Mouse (Mus musculus) kidney, adult 8-10 months (tissue): ENCODE data around the gene Prpf8.
"Not testable (repeated sequence)": the region's sequence is repeated elsewhere in the genome, so short reads cannot be mapped to it uniquely, and the experiment has no call there.

ENCODE experiments used
- DNase-seq, 2 experiments: peaks; one replicate each; pipeline ENCODE4 v3.0.0; 2022

Prpf8 gene

DNA sequence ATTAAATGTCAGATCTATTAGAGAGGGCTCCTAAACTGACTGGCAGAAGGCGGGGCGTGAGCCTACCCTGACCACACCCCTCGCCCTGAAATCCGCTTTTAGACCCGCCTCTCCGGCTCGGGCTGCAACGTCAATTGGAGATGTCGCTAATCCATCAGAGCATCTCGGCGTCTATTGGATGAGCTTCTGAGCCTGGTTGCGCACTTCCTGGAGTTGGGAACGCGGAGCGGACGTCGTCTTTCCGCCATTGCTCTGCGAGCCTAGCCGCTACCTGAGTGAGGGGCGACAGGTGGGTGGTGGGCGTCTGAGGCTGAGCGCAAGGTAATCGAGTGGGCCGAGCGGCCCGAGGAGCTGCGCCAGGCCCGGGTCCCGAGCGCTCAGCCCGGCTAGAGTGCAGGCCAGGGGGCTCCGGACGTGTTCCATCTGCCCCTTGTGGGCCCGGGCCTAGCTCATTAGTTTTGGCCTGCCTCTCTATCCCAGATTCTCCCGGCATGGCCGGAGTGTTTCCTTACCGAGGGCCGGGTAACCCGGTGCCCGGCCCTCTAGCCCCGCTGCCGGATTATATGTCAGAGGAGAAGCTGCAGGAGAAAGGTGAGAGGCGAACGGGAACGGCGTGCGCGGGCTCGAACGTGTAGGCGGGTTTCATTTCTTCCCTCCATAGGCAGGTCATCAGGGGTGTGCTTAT is at the start of gene Prpf8:
TSS of gene Prpf8 (plus strand) at position 216 of the 685 bp plus-strand sequence.
- DNase-seq, result peak; percentile 98 to 99

DNA sequence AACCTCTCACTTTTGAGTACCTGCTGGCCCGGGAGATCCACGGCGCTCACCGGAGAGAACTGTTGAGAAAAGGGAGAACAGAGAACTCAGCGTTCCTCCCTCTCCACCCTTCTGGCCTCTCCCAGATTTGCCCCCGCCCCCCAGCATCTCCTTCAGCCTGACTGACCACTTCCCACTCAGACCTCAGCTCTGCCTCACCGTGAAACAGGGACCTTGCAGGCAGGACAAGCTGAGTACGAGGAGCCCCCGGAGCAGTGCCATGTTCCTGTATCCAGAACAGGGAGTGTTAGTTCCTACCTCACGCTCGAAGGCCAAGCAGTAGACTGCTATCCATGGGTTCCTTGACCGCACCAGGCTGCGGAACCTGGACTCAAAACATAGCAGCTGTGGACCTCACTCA is 48.4 kb upstream of the Prpf8 start:
- DNase-seq, result peak in 1 of 2 experiments; percentile 40

DNA sequence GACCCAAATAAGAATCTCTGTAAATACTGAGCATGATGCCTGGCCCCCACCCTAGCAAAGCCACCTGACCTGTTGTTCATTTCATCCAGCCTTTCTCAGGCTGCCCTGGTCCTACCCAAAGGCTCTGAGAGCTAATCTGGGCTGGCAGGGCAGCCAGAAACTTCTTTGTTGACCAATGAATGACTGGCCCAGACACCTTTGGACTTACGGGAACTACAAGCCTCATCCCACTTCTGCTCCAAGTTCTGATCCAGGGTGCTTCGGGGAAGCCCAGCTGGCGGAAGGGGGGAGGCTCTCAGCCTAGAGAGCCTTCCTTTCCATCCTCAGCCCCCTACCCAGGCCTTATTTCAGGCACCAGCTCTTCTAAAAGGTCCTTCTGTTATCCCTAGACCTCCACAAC is 47.8 kb upstream of the Prpf8 start:
- peak; percentile 47 to 69 for DNase-seq

DNA sequence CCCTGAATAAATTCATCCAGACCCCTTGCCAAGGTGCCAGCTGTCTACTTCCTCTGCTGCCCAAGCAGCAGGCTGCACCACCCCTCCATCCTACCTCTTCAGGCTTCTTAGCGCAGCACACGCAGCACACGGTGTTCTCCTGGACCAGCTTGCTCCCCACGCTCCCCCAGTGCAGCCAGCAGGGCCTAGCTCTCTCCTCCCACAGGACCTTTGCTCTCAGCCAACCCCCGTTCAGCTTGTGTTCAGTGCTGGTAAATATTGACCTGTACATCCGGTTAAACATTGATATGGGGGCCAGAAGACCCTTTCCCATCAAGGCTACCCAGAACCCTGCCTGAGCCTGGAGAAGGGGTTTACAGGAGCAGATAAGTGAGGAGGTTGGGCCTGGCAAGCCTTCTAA is 47.3 kb upstream of the Prpf8 start, which contains the start of gene Serpinf2:
TSS of gene Serpinf2 (minus strand) at position 229 of the 400 bp plus-strand sequence.
- DNase-seq, result peak; percentile 63 to 77

DNA sequence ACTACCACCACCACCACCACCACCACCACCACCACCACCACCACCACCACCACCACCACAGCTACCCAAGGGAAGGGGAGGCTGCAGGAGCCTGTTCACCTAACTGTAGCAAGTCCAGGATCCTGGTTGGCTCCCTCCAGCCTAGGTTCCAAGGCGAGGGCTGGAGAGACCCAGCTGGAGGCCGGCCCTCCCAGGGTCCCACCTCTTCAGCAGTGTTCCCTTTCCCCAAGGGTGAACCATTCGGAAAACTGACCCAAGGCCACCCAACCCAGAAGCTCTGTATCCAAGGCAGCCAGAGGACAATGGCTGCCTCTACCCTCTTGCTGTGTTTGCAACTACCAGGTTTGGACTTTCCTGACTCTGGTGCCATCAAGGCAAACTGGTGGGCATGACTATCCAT is 46.7 kb upstream of the Prpf8 start:
- peak in 1 of 2 experiments; percentile 48 for DNase-seq

DNA sequence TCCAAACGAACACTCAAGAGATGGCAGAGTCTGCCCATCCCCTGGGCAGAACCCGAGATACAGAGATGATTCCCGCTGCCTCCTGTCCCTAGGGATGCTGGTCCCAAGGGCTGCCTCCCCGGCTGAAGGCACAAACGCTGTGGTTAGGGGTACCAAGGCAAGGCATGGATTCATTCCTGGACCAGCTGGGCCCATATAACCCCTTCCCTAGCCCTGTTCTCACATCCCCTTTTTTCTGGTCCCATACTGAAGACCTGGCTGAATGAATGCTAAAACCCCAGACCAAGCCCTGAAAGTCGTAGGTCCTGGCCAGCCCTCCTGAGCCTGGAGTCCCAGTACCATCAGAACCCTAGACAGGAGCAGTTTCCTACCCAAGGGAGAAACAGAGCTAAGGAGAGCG is 45.6 kb upstream of the Prpf8 start:
- no peak for DNase-seq

DNA sequence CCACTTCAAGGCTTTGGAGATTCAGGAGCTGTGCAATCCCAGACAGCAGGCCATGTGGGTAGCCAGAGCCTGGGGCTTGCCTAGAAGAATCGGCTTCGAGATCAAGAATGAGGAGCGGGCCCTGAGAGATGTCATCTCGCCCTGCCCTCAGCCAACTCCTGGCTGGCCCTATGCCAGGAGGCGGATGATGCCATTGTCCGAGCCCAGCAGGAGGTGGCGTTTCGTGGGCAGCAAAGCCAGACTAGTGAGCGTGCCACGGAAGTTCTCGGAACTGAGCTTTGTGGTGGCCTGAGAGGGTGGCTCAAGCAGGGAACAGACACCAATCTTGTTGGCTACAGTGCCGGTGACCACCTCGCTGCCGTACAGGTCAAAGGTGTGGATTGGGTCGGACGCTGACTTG is 45.0 kb upstream of the Prpf8 start:
- DNase-seq, result peak in 1 of 2 experiments; percentile 75

DNA sequence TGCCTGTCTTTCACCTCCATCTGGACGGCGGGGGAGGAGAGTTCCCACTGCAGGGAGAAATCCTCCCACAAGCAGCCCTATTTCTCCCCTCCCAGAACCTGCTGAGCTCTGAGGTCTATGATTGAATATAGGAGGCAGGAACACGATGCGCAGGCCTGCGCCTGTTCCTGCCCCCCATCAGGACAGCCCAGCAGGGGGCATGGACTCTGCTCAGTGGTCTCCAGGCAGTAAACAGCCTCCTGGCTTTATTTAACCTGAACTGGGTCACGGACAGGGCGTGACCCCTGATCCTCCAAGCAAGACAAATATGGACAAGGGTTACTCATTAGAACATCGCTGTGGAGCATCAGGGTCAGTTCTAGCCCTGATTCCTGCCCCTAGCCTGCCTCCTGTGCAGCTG is 42.9 kb upstream of the Prpf8 start:
- DNase-seq, result peak; percentile 89 to 92

DNA sequence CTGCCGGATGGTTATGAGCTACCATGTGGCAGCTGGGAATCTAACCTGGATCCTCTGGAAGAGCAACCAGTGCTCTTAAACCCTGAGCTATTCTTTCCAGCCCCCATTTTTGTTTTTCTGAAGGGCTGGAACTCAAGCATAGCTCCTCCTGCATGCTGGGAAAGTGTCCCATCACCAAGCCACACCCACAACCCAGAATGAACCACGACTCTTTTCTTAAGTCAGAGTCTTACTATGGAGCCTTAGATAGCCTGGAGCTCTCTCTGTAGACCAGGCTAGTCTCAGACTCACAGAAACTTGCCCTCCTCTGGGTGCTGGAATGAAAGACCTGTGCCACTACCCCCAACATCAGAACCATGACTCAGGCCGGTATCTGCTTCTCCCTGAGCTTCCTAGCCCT is 38.0 kb upstream of the Prpf8 start:
- DNase-seq, result no peak

DNA sequence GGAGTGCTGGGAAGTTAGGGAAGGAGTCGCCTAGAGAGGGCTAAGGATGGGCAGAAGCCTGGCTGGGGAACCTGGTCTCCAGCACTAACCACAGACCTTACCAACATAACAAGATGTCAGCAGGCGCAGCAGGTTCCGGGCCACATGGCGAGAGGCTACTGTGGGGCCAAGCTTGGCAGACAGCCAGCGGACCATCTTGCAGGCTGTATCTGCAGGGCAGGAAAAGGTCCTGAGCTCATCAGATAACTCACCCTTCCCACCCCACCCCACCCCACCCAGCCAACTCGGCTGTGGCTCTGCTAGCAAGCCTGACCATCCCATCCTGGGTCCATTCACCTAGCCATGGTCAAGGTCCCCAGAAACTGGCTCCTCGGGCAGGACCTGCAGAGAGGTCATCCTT is 36.9 kb upstream of the Prpf8 start:
- DNase-seq, result no peak

DNA sequence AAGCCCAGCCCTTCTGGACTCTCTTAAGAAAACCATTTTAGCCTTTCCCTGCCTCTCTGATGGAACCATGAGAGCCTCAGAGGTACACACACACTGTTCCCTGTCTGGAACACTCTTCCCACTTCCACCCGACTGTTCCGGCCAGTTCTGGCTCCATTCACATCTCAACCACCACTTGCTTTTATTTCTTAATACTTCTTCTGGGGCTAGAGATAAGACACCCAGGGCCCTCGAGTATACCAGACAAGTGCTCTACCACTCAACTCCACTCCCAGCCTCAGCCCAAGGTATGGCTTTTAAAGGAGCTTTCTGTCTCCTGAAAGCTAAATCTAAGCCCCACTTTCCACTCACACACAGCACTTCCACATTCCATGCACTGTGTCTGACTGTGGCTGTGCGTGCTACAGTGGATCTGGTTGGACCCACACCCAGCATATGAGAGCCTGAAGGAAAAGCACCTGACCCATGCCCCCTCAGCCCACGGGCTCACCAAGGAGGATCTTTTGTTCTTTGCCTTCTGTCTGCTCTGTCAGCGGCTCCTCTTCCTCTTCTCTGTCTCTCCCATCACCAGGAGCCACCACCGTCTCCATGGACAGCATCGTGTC is 36.2 kb upstream of the Prpf8 start:
- no peak for DNase-seq

DNA sequence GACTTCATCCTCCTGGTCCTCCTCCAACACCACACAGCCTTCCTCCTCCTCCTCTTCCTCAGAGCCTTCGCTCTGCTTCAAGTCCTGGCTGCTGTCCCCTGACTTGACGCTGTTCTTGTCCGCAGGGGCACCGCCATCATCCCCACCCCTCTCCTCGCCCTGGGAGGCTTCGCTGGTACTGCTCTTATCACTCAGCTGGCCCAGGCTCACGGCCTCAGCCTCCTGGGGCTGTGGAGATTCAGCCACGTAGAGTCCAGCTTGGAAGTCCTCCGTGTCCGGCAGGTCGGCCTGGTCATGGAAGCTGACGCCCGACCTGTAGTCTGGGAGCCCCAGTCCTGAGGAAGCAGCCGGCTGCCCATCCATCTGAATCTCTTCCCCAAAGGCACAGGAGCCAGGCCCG is 35.7 kb upstream of the Prpf8 start:
- no peak for DNase-seq

DNA sequence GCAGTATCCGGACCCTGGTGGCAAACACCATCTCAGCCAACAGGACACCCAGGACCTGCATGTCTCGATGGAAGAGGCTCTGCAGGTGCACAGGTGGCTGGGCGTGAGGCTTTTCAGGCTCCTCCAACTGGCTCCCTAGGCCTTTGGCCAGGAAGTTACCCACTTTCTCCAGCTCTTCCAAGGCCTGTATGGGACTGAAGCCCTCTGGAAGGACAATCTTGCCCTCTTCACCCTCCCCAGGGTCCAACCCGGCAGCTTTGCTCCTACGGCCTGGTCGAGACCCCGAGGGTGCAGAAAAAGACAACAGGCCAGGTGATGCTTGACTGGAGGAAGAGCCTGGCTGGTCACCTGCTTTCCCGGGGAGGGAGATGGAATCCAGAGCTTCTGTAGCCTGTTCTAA is 34.5 kb upstream of the Prpf8 start:
- no peak for DNase-seq

DNA sequence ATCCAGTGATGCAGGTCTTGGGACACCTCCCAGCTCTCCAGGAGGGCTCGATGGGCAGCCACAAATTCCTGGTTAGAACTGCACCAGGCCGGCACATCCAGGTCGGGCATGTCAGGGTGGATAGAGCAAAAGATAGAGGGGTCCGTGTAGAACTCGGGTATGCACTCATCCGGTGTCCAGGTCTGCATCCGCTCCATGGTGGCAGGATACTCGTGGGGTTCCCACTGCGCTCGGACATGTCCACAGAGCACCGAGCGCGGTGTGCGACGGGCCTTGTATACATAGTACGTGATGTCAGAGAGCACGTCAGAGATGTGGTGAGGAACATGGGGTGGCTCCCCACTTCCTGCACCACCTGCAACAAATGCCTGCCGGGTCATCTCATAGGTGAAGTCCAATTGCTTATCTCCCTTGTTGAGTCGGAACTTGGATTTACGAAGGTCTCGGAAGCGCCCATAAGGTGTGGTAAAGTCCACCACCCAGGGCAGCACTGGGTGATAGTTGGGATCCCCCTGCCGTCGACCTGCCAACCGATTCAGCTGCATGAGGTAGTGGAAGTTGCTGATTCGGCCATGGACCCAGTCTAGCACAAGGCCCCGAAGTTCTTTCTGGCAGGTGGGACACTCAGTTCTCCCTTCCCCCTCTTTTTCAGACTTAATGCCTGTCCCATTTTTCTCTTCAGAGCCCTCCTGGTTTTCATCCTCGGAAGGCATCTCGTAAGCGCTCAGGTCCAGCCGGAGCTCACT is 33.6 kb upstream of the Prpf8 start:
- DNase-seq, result no peak

DNA sequence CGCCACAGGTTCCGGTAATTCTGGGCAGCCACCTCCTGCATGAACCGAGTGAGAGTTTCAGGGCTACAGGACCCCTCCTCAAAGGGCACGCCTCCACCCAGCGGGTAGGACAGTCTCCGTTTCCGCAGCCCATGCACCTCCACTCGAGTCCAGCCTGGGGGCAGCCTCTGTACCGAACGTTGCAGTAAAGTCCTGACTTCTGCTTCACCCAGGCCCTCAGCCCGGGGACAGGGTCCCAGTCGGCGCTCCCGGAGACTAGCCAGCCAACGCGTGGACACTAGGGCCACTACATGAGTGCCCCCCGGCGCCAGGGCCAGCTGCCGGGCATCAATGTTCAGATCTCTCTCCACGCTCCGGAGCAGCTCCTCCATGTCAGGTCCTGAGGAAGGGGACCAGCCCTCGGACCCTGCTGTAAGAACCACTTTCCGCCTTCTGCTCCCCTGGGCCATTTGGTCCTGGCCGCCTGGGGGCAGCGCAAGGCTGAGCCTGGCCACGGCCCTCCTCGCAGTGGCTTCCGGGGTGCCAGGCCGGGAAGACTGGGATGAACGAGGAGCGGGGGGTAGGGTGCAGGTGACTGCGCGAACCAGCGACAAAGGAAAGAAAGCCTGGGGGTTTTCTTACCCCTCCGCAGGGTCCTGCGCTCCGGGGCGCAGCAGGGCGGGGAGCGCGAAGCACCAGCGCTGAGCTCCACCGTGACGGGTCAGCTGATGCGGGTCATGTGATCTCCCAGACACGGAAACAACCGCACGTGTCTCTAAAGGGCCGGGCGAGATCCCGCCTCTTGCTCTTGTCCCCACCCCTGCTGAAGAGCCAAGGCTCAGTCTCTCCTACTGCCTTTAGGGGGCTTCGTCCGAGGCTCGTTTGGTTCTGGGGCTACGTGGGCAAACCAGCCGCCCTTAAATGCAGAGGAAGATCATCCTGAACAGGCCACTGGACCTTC is 32.4 kb upstream of the Prpf8 start, which contains the start of gene Wdr81:
TSS of gene Wdr81 (minus strand) at position 727 of the 940 bp plus-strand sequence.
- DNase-seq, result peak; percentile 87 to 91

DNA sequence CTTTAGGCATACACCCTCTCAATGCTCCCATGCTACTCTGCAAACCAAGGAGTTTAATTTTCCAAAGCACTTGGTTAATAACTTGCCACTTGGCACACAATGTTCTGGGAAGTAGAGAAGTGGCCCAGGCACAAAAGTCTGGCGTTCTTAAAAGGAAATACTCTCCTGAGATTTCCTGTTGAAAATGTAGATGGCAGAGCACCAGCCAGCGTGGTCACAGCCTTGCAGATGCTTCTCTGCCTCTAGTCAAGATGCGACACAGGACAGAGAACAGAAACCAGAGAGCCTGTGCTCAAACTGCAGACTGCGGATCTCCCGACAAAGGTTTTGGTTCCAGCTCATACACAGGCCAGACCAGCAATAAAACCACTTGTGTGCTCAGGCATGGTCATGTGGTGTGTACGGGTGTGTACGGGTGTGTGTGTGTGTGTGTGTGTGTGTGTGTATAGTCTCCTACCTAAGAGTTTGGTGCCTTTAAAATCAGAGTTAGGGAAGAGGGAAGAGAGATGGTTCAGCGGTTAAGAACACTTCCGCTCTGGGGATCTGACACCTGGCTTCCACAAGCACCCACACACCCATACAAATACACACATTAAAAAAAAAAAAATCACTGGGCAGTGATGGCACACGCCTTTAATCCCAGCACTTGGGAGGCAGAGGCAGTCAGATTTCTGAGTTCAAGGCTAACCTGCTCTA is 31.4 kb upstream of the Prpf8 start:
- peak; percentile 52 to 61 for DNase-seq

DNA sequence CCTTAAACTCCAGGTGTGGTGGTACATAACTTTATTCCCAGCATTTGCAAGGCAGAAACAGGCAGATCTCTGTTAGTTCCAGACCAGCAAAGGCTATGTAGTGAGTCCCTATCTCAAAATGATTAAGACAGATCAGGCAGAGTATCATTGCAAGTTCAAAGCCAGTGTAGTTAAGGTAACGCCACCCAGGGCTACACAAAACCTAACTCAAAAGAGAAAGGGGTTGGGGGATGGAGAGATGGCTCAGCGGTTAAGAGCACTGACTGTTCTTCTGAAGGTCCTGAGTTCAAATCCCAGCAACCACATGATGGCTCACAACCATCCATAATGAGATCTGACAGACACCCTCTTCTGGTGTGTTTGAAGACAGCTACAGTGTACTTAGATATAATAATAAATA is 30.6 kb upstream of the Prpf8 start:
- DNase-seq, result not testable (repeated sequence)

DNA sequence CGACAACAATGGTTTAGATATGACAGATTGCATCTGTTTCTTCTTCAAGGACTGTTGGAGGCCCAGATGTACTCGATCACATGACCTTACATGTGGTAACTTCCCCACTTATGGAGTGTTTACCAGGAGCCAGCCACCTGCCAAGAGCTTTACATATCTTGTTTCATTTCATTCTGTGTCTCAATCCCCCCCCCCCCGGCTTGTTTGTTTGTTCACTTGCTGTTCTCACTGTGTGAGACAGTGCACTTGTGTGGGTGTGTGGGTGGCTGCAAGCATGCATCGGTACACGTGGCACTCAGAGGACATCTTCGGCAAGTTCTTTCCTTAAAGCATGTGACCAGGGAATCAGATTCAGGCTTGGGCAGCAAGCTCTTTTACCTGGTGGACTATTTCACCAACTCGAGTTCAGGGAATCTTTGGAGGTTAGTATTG is 30.2 kb upstream of the Prpf8 start:
- no peak for DNase-seq

DNA sequence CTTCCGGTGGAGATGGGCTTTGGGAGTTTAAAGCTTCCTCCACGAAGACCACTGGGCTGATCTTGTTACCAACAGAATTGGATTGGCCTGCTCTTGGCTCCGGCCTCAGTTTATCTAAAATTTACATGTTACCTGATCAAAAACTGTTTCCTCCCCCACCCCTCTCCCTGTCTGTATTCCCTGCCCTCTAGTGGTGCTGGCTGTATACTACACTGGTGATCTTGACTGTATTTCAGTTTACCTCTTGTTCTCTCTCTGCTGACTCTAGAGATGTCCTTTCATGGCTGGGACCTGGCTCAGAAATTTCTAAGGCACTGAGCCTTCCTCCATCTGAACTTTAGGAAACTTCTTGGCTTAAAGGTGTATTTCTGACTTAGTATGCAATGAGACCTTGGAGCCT is 28.4 kb upstream of the Prpf8 start:
- no peak for DNase-seq

DNA sequence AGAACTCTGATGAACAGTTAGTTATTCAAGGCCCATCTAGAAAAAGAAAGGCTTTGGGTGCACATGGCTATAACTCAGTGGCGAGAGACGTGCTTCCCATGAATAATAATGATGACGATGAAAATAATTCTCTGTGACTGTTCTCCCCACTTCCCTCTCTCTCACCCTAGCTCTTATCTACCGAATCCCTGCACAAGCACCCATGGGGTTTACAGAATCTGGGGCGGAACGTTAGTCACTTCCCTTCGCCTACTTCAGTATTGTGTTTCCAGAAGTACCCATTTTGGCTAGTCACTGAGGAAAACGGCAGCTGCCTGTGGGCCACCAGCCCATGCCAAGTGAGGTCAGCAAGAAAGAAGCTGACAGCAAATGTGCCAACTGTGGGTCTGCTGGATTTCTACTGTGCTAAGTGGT is 28.0 kb upstream of the Prpf8 start:
- no peak for DNase-seq

DNA sequence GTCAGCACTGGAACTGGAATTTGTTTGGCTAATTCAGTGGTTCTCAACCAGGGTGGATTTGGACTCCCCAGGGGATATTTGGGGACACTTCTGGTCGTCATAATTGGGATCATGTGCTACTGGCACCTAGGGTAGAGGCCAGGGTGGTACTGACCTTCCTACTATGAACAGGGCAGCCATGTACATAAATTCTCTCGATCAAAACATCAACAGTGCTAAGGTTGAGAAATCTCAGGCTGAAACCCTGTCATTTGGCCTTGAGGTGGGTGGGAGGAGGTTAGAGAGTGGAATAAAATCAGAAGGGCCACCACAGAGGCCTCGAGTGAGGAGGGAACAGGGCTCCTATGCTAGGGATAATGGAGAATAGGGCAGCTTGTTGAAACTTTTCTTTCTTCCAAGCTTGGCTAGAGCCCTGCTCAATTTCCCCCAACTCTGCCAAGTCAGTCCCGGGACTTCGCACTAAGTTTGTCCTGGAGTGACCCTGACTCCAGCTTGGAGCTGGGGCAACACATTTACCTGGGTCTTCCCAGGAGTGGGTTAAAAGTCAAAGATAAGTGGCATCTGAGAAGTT is 27.4 kb upstream of the Prpf8 start:
- DNase-seq, result peak; percentile 65 to 67

DNA sequence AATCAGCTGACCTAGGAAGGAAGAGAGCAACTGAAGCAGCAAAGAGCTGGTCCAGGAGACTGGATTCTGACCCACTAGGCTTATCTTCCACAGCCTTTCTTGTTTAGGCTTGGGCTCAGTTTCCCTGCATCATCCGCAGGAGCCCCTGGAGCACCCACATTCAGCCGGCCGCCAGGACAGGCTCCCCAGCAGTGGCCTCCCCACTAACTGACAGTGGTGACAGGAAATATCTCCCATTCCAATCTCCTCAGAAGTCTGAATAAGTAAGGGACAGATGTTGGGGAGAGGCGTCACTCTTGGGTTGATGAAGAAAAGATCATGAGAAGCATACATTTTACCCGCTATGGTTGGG is 26.9 kb upstream of the Prpf8 start:
- DNase-seq, result no peak
